Mouse (Mus musculus): ENCODE measurements at regions not wholly inside any gene's neighbourhood (a gene's known extent, or its start where the extent isn't known, plus 50 kb on each side); places are given as distances from the start of the nearest gene placed in this dataset.

GRCm38 (mm10) chr3:6532366-6532765 is 87.9 kb downstream of the 1700008P02Rik start:
- DNase-seq: no peak

GRCm38 (mm10) chr3:6525987-6526386 is 94.3 kb downstream of the 1700008P02Rik start:
- no peak for DNase-seq

DNA sequence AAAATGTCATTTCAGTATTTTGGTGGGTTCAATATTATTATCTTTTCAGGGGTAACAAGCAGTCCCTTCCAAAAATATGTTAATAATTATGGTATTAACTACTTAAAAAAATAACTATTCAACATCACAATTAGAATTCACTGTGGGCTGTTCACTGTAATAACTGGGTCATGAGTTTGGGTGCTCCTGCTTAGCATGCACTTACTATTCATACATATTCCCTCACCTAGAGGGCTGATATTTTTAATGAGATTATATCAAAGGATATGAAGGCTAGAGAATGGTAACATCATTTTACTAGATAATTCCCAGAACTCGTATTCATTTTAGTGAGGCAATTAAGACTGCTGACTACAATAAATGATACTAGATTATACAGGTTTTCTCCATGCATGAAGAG is 95.1 kb downstream of the 1700008P02Rik start:
- DNase-seq: no peak

- DNase-seq: no peak
Measured at GRCm38 (mm10) chr3:6511351-6511750, 108.9 kb downstream of the 1700008P02Rik start.

DNA sequence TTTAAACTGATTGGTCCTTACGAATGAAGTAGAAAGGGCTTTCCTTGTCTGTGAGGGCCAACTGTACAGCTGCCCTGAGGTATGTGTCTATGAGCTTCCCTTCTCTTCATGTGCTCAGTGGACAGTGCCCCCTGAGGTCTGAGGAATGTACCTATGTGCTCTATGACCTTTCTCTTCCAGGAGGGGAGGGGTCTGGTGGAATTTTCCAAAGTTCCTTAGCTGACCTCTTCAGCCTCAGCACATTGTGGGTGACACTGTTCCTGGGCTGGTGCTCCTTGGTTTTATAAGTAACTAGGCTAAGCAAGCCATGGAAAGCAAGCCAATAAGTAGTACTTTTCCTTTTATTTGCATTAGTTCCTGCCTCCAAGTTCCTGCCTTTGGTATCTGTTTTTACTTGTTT is 116.1 kb downstream of the 1700008P02Rik start:
- DNase-seq: peak; percentile 4

DNA sequence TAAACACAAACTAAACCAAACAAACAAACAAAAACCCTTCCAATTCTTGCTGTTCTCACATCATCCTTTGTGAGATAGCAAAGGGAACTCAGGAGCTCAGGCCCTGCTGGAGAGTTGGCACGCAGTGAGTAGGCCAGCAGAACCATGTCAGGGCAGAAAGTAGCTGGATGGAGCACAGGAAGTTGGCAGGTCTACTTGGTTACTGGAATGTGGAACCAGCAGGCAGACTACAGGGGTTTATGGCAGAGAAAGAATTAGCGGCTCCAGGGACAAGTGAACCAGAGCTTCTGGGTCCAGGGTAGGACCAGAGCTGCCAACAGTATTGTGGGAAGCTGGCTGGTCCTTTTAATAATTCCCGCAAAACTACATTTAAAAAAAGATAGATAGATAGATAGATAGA is 136.2 kb downstream of the 1700008P02Rik start:
- DNase-seq: no peak

DNA sequence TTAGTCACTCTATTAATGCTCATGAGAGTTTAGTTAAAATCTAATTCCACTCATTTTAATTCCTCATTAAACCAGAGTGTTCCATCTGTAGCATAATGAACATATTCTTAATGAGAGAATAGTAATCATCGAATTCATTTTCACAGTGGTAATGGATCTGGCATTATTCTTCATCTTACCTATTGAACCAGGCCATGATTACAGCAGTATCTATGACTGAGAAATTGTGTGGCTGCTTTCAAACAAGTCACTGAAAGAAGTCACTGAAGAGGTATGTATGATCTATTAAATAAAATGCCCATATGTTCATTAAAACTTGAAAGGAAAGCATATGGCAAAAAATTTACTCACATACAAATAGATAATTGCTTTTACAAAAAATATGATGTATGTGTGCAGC is 138.6 kb downstream of the 1700008P02Rik start:
- no peak for DNase-seq
